Mouse (Mus musculus) brain, embryonic 14.5 days (tissue): ENCODE measurements at regions not wholly inside any gene's neighbourhood (a gene's known extent, or its start where the extent isn't known, plus 50 kb on each side); places are given as distances from the start of the nearest gene placed in this dataset.

Experiments used
- DNase-seq: peaks from one replicate; pipeline ENCODE4 v3.0.0-alpha.2; 2011; ENCODE audit warnings: low read depth
- CTCF ChIP-seq: fragments of 200-500 bp; IDR thresholded peaks from 2 replicates; pipeline ENCODE4 v1.5.1; 2012; ENCODE audit warnings: inconsistent platforms, mild to moderate bottlenecking, moderate library complexity, borderline replicate concordance; ENCODE audit not compliant: insufficient read depth, insufficient read length; ENCODE audit errors: extremely low read depth
- POLR2A ChIP-seq: fragments of 200-500 bp; IDR thresholded peaks from 2 replicates; pipeline ENCODE4 v1.6.1; 2012; ENCODE audit warnings: mild to moderate bottlenecking, inconsistent platforms, borderline replicate concordance; ENCODE audit not compliant: poor library complexity, insufficient read depth, insufficient read length, severe bottlenecking; ENCODE audit errors: extremely low read depth

GRCm38 (mm10) chr5:119781375-119781774, 51.1 kb upstream of the Tbx5 start:
- TF ChIP-seq CTCF (no peak), POLR2A (no peak)
- peak; percentile 55 for DNase-seq
